Mouse (Mus musculus) embryonic facial prominence, embryonic 12.5 days (tissue): ENCODE measurements at regions not wholly inside any gene's neighbourhood (a gene's known extent, or its start where the extent isn't known, plus 50 kb on each side); places are given as distances from the start of the nearest gene placed in this dataset.
A peak's percentile ranks its signal among the peaks of the same experiment; 100 is the strongest.
"Not testable (repeated sequence)": the region's sequence is repeated elsewhere in the genome, so short reads cannot be mapped to it uniquely, and the experiment has no call there.

Experiments
- ATAC-seq: fragments of 200-750 bp; cut with Nextera tagmentation; 2 replicates; pipeline ENCODE4 v1.8.0; 2017; ENCODE audit not compliant: insufficient number of reproducible peaks, insufficient read depth, low FRiP score, low TSS enrichment
- H3K27ac ChIP-seq: fragments of 300-500 bp; sonication (generic); 2 replicates; pipeline ENCODE4 v1.5.1; 2016; ENCODE audit warnings: mild to moderate bottlenecking
- H3K27me3 ChIP-seq: fragments of 300-500 bp; sonication (generic); 2 replicates; pipeline ENCODE4 v1.6.1; 2016; ENCODE audit warnings: mild to moderate bottlenecking, moderate library complexity
- H3K36me3 ChIP-seq: fragments of 300-500 bp; sonication (generic); 2 replicates; pipeline ENCODE4 v1.6.1; 2016; ENCODE audit warnings: mild to moderate bottlenecking
- H3K4me1 ChIP-seq: fragments of 300-500 bp; sonication (generic); 2 replicates; pipeline ENCODE4 v1.6.1; 2016
- H3K4me2 ChIP-seq: fragments of 300-500 bp; sonication (generic); replicated peaks from 2 replicates; pipeline ENCODE4 v1.6.1; 2016; ENCODE audit warnings: mild to moderate bottlenecking, moderate library complexity
- H3K4me3 ChIP-seq: fragments of 300-500 bp; sonication (generic); 2 replicates; pipeline ENCODE4 v1.5.1; 2016; ENCODE audit warnings: mild to moderate bottlenecking
- H3K9ac ChIP-seq: fragments of 300-500 bp; sonication (generic); 2 replicates; pipeline ENCODE4 v1.6.1; 2016; ENCODE audit warnings: mild to moderate bottlenecking, moderate library complexity
- H3K9me3 ChIP-seq: fragments of 300-500 bp; sonication (generic); 2 replicates; pipeline ENCODE4 v1.6.1; 2016; ENCODE audit warnings: mild to moderate bottlenecking, moderate library complexity
- whole genome bisulfite sequencing: fragments of 180-500 bp; shearing (Covaris S2); methylation state at CpG from one replicate; pipeline ENCODE4 v1.1.7; 2016; 5-methylcytosine and 5-hydroxymethylcytosine counted together

- not testable (repeated sequence) for H3K4me1 ChIP-seq, H3K36me3 ChIP-seq, ATAC-seq, H3K27ac ChIP-seq, H3K27me3 ChIP-seq, H3K4me3 ChIP-seq, H3K9ac ChIP-seq, H3K4me2 ChIP-seq
- peaks cover 16% of the 10 kb centered on the region for H3K9me3 ChIP-seq
- 72% methylated on average over 4 of the region's 4 CpGs for whole genome bisulfite sequencing
Observed at GRCm38 (mm10) chr12:20802027-20802426, 188.2 kb upstream of the Asap2 start.

- WGBS: 91% methylated on average over 5 of the region's 5 CpGs
- not testable (repeated sequence) for H3K36me3 ChIP-seq, H3K9me3 ChIP-seq, ATAC-seq, H3K4me1 ChIP-seq, H3K27me3 ChIP-seq, H3K27ac ChIP-seq, H3K9ac ChIP-seq, H3K4me3 ChIP-seq, H3K4me2 ChIP-seq
Observed at GRCm38 (mm10) chr12:20805466-20805865, 184.8 kb upstream of the Asap2 start.

GRCm38 (mm10) chr12:20806681-20807080, 183.6 kb upstream of the Asap2 start:
- Histone ChIP-seq H3K36me3 (no peaks in the 10 kb centered on the region), H3K27ac (no peak overlapping the region), H3K4me1 (no peaks in the 10 kb centered on the region), H3K4me3 (no peak overlapping the region), H3K4me2 (no peak overlapping the region), H3K27me3 (no peaks in the 10 kb centered on the region), H3K9ac (no peak overlapping the region), H3K9me3 (peaks cover 9% of the 10 kb centered on the region)
- 93% methylated on average over 2 of the region's 2 CpGs for WGBS
- no peak for ATAC-seq

GRCm38 (mm10) chr12:20813836-20814235, 176.4 kb upstream of the Asap2 start:
- H3K27me3 ChIP-seq, H3K27ac ChIP-seq, H3K4me2 ChIP-seq, ATAC-seq, H3K4me1 ChIP-seq, H3K4me3 ChIP-seq, H3K9ac ChIP-seq, H3K36me3 ChIP-seq: not testable (repeated sequence)
- H3K9me3 ChIP-seq: peaks cover 27% of the 10 kb centered on the region
- 83% methylated on average over 6 of the region's 6 CpGs for WGBS

GRCm38 (mm10) chr12:20815121-20815520, 175.1 kb upstream of the Asap2 start:
- peaks cover 27% of the 10 kb centered on the region for H3K9me3 ChIP-seq
- 22% methylated on average over 40 of the region's 40 CpGs for WGBS
- ATAC-seq, H3K9ac ChIP-seq, H3K27ac ChIP-seq, H3K27me3 ChIP-seq, H3K4me1 ChIP-seq, H3K36me3 ChIP-seq: not testable (repeated sequence)
- peak overlapping the region; percentile 30 for H3K4me2 ChIP-seq
- peak overlapping the region; percentile 32 for H3K4me3 ChIP-seq

GRCm38 (mm10) chr12:20815599-20815998, 174.7 kb upstream of the Asap2 start:
- peaks cover 30% of the 10 kb centered on the region for H3K9me3 ChIP-seq
- H3K9ac ChIP-seq: no peak overlapping the region
- no peaks in the 10 kb centered on the region for H3K4me1 ChIP-seq
- peak overlapping the region; percentile 32 for H3K4me3 ChIP-seq
- H3K27me3 ChIP-seq: peaks cover 8% of the 10 kb centered on the region
- WGBS: 18% methylated on average over 27 of the region's 38 CpGs
- H3K27ac ChIP-seq: no peak overlapping the region
- 0 out of 2 replicates have a peak, but pooled peaks have one; percentile 69 for ATAC-seq
- no peaks in the 10 kb centered on the region for H3K36me3 ChIP-seq
- H3K4me2 ChIP-seq: peak overlapping the region; percentile 30

- H3K9me3 ChIP-seq: peaks cover 33% of the 10 kb centered on the region
- WGBS: 70% methylated on average over 4 of the region's 4 CpGs
- H3K36me3 ChIP-seq, H3K27ac ChIP-seq, H3K4me3 ChIP-seq, H3K4me2 ChIP-seq, ATAC-seq, H3K4me1 ChIP-seq, H3K27me3 ChIP-seq, H3K9ac ChIP-seq: not testable (repeated sequence)
Observed at GRCm38 (mm10) chr12:20843661-20844320, 146.5 kb upstream of the Asap2 start.

GRCm38 (mm10) chr12:20844873-20845272, 145.4 kb upstream of the Asap2 start:
- H3K4me1 ChIP-seq, H3K36me3 ChIP-seq, H3K27me3 ChIP-seq, H3K4me2 ChIP-seq, H3K9ac ChIP-seq, H3K4me3 ChIP-seq, ATAC-seq, H3K27ac ChIP-seq: not testable (repeated sequence)
- H3K9me3 ChIP-seq: peaks cover 30% of the 10 kb centered on the region
- WGBS: 54% methylated on average over 7 of the region's 7 CpGs

- no peak overlapping the region for H3K4me3 ChIP-seq
- ATAC-seq: no peak
Observed at GRCm38 (mm10) chr12:20845297-20845696, 145.0 kb upstream of the Asap2 start.

GRCm38 (mm10) chr12:20884104-20884503, 106.2 kb upstream of the Asap2 start:
- WGBS: 76% methylated on average over 6 of the region's 6 CpGs
- peaks cover 31% of the 10 kb centered on the region for H3K9me3 ChIP-seq
- not testable (repeated sequence) for H3K36me3 ChIP-seq

More at GRCm38 (mm10) chr12:20845297-20845696, 145.0 kb upstream of the Asap2 start:
- Histone ChIP-seq H3K9me3 (peaks cover 32% of the 10 kb centered on the region), H3K4me2 (no peak overlapping the region), H3K4me1 (no peaks in the 10 kb centered on the region), H3K36me3 (no peaks in the 10 kb centered on the region), H3K9ac (no peak overlapping the region), H3K27me3 (no peaks in the 10 kb centered on the region), H3K27ac (no peak overlapping the region)
- 56% methylated on average over 17 of the region's 17 CpGs for WGBS

GRCm38 (mm10) chr12:20920653-20921397, 69.4 kb upstream of the Asap2 start:
- H3K9ac ChIP-seq: peak overlapping the region; percentile 94
- WGBS: under 1% methylated on average over 82 of the region's 87 CpGs
- H3K4me1 ChIP-seq, H3K27me3 ChIP-seq: not testable (repeated sequence)
- peak overlapping the region; percentile 95 for H3K27ac ChIP-seq
- H3K9me3 ChIP-seq: peaks cover 18% of the 10 kb centered on the region
- H3K36me3 ChIP-seq: peaks cover 22% of the 10 kb centered on the region
- peak overlapping the region; percentile 88 for H3K4me3 ChIP-seq
- H3K4me2 ChIP-seq: peak overlapping the region; percentile 39
- peak; percentile 100 for ATAC-seq

More at GRCm38 (mm10) chr12:20884104-20884503, 106.2 kb upstream of the Asap2 start:
- not testable (repeated sequence) for H3K27ac ChIP-seq, H3K27me3 ChIP-seq, H3K9ac ChIP-seq, H3K4me2 ChIP-seq, H3K4me3 ChIP-seq, ATAC-seq, H3K4me1 ChIP-seq

- H3K4me1 ChIP-seq, H3K27me3 ChIP-seq, ATAC-seq, H3K27ac ChIP-seq, H3K9ac ChIP-seq: not testable (repeated sequence)
- H3K9me3 ChIP-seq: peaks cover 12% of the 10 kb centered on the region
- peak overlapping the region; percentile 88 for H3K4me3 ChIP-seq
- WGBS: 14% methylated on average over 14 of the region's 15 CpGs
- peaks cover 16% of the 10 kb centered on the region for H3K36me3 ChIP-seq
- H3K4me2 ChIP-seq: peak overlapping the region; percentile 39
Observed at GRCm38 (mm10) chr12:20921398-20922023, 68.7 kb upstream of the Asap2 start.
